Mouse (Mus musculus) limb, embryonic 10.5 days (tissue): Measurements from ENCODE around the gene Tssk1. TPM values are rescaled to one million over a fixed set of nuclear protein-coding genes. Genes with fewer than 3 reads are reported as not detected.

ENCODE experiments used
- DNase-seq: peaks from one replicate; pipeline ENCODE4 v3.0.0-alpha.2; 2017; ENCODE audit warnings: low spot score
- H3K27ac ChIP-seq: fragments of 300-500 bp; sonication (generic); 2 replicates; pipeline ENCODE4 v1.5.1; 2016; ENCODE audit warnings: mild to moderate bottlenecking
- H3K27me3 ChIP-seq: fragments of 300-500 bp; sonication (generic); 2 replicates; pipeline ENCODE4 v1.6.1; 2016; ENCODE audit warnings: low read depth, mild to moderate bottlenecking; ENCODE audit not compliant: poor library complexity, severe bottlenecking
- H3K36me3 ChIP-seq: fragments of 300-500 bp; sonication (generic); 2 replicates; pipeline ENCODE4 v1.6.1; 2016; ENCODE audit warnings: mild to moderate bottlenecking, moderate library complexity
- H3K4me1 ChIP-seq: fragments of 300-500 bp; sonication (generic); 2 replicates; pipeline ENCODE4 v1.6.1; 2016
- H3K4me3 ChIP-seq: fragments of 300-500 bp; sonication (generic); 2 replicates; pipeline ENCODE4 v1.5.1; 2016; ENCODE audit warnings: mild to moderate bottlenecking, moderate library complexity
- H3K9me3 ChIP-seq: fragments of 300-500 bp; sonication (generic); replicated peaks from 2 replicates; pipeline ENCODE4 v1.6.1; 2016; ENCODE audit warnings: mild to moderate bottlenecking
- WGBS: fragments of 180-500 bp; shearing (Covaris S2); methylation state at CpG from one replicate; pipeline ENCODE4 v1.1.7; 2016; 5-methylcytosine and 5-hydroxymethylcytosine counted together
- polyA plus RNA-seq: library from polyadenylated mRNA; unstranded; fragments of >200 nt; fragmentation: Nextera tagmentation; extraction: Ambion mirVana; gene quantifications from 2 replicates; pipeline ENCODE4 v1.2.1, GENCODE M21; 2016

Gene Tssk1
- polyA plus RNA-seq, result 0.04 and 0.05 TPM in 2 replicates

GRCm38 (mm10) chr16:17893923-17894322 lies at the start of gene Tssk1:
Gene Tssk1 (plus strand): TSS chr16:17894223.
- 81% methylated on average over 2 of the region's 2 CpGs for WGBS

GRCm38 (mm10) chr16:17848431-17848830 lies 45.6 kb upstream of the Tssk1 start:
- Histone ChIP-seq H3K27me3 (no peaks in the 10 kb centered on the region), H3K4me3 (no peak overlapping the region), H3K9me3 (no peaks in the 10 kb centered on the region), H3K36me3 (peaks cover 98% of the 10 kb centered on the region), H3K4me1 (no peaks in the 10 kb centered on the region), H3K27ac (0 out of 2 replicates have a peak overlapping the region, but pooled peaks have one; percentile 3)
- WGBS, result 94% methylated on average over 6 of the region's 6 CpGs
- no peak for DNase-seq

More at GRCm38 (mm10) chr16:17893923-17894322, at the start of gene Tssk1:
- H3K9me3 ChIP-seq, result no peaks in the 10 kb centered on the region
- no peak for DNase-seq
- peaks cover 15% of the 10 kb centered on the region for H3K36me3 ChIP-seq
- no peaks in the 10 kb centered on the region for H3K27me3 ChIP-seq
- H3K4me1 ChIP-seq, result peaks cover 27% of the 10 kb centered on the region
- no peak within 1 kb of the TSS for H3K27ac ChIP-seq
- H3K4me3 ChIP-seq, result no peak within 1 kb of the TSS

- Histone ChIP-seq H3K27ac (0 out of 2 replicates have a peak overlapping the region, but pooled peaks have one; percentile 3), H3K4me1 (no peaks in the 10 kb centered on the region), H3K36me3 (peaks cover 98% of the 10 kb centered on the region), H3K9me3 (no peaks in the 10 kb centered on the region), H3K27me3 (no peaks in the 10 kb centered on the region), H3K4me3 (no peak overlapping the region)
- peak; percentile 45 for DNase-seq
- WGBS, result 45% methylated on average over 1 of the region's 1 CpGs
These were observed 45.1 kb upstream of the Tssk1 start for GRCm38 (mm10) chr16:17848928-17849327.

DNA sequence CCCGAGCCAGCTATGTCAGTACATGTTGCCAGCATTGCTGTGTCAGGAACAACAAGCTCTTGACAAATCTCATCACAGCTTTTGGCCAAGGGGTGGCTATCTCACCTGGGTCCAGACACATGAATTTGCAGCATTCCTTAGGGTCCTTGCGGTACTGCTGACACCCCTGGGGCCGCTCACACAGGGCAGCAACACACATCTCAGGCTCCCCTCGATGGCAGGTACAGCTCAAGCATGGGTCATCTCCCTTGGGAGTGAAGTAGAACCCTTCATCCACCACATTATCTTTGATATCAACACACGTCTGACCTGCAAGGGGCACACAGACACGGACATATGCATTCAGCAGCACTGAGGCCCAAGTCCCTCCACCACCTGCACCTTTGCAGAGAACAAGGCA lies 44.5 kb upstream of the Tssk1 start:
- no peaks in the 10 kb centered on the region for H3K27me3 ChIP-seq

GRCm38 (mm10) chr16:17851331-17851730 lies 42.7 kb upstream of the Tssk1 start:
- Histone ChIP-seq H3K4me3 (no peak overlapping the region), H3K27me3 (no peaks in the 10 kb centered on the region), H3K4me1 (no peaks in the 10 kb centered on the region), H3K27ac (no peak overlapping the region), H3K36me3 (peaks cover 97% of the 10 kb centered on the region), H3K9me3 (no peaks in the 10 kb centered on the region)
- no peak for DNase-seq
- WGBS, result 95% methylated on average over 5 of the region's 5 CpGs

More for the DNA sequence above, 44.5 kb upstream of the Tssk1 start:
- DNase-seq, result no peak
- H3K9me3 ChIP-seq, result no peaks in the 10 kb centered on the region
- no peak overlapping the region for H3K27ac ChIP-seq
- no peak overlapping the region for H3K4me3 ChIP-seq
- 85% methylated on average over 6 of the region's 6 CpGs for WGBS
- H3K4me1 ChIP-seq, result no peaks in the 10 kb centered on the region
- H3K36me3 ChIP-seq, result peaks cover 98% of the 10 kb centered on the region

DNA sequence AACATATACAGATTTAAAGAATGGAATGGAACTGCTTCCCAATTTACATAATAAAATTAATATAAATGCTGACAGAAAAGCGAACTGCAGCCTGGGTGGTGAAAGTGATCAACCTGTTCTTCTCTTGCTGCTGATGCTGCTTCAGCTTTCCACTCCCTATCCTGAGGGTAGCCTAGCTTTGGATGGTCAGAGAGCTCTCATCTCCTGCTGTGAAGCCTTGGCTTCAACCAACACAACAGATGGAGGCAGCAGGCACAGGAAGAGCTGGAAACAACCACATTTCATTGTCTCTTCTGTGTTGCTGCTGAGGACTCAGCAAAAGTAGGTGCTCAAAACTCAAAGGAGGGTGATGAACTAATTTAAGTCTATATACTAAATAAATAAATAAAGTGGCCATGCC lies 42.2 kb upstream of the Tssk1 start:
- no peak for DNase-seq
- H3K4me1 ChIP-seq, result no peaks in the 10 kb centered on the region
- 100% methylated on average over 1 of the region's 1 CpGs for WGBS
- H3K4me3 ChIP-seq, result no peak overlapping the region
- H3K36me3 ChIP-seq, result peaks cover 97% of the 10 kb centered on the region
- H3K9me3 ChIP-seq, result no peaks in the 10 kb centered on the region
- no peaks in the 10 kb centered on the region for H3K27me3 ChIP-seq
- no peak overlapping the region for H3K27ac ChIP-seq

DNA sequence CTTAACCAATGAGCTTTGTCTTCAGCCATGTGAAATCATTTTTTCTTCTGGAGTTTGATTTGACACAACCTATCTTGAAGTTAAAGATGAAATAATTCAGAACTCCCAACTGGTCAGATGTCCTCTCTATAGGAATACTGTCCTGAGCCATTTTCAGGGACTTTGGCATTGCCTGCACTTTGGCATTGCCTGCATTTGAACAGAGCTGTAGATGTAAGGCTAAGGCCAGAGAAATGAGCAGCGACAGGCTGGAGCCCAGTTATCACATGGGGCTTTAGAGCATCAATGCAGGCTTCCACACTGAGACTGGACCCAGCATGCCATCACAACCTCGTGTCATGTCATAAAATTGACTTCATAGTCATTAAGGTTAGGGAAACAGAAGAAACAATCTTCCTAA lies 40.8 kb upstream of the Tssk1 start:
- peaks cover 97% of the 10 kb centered on the region for H3K36me3 ChIP-seq
- no peak overlapping the region for H3K4me3 ChIP-seq
- WGBS, result 84% methylated on average over 2 of the region's 2 CpGs
- no peak for DNase-seq
- H3K27ac ChIP-seq, result no peak overlapping the region
- H3K4me1 ChIP-seq, result no peaks in the 10 kb centered on the region
- no peaks in the 10 kb centered on the region for H3K27me3 ChIP-seq
- no peaks in the 10 kb centered on the region for H3K9me3 ChIP-seq

GRCm38 (mm10) chr16:17857157-17857556 lies 36.9 kb upstream of the Tssk1 start:
- H3K27ac ChIP-seq, result no peak overlapping the region
- no peaks in the 10 kb centered on the region for H3K9me3 ChIP-seq
- WGBS, result 94% methylated on average over 7 of the region's 7 CpGs
- H3K27me3 ChIP-seq, result no peaks in the 10 kb centered on the region
- H3K4me1 ChIP-seq, result no peaks in the 10 kb centered on the region
- peaks cover 96% of the 10 kb centered on the region for H3K36me3 ChIP-seq
- DNase-seq, result no peak
- H3K4me3 ChIP-seq, result no peak overlapping the region

GRCm38 (mm10) chr16:17858592-17858991 lies 35.4 kb upstream of the Tssk1 start:
- Histone ChIP-seq H3K9me3 (no peaks in the 10 kb centered on the region), H3K27me3 (no peaks in the 10 kb centered on the region), H3K27ac (no peak overlapping the region), H3K4me3 (no peak overlapping the region), H3K36me3 (peaks cover 92% of the 10 kb centered on the region), H3K4me1 (no peaks in the 10 kb centered on the region)
- no peak for DNase-seq

DNA sequence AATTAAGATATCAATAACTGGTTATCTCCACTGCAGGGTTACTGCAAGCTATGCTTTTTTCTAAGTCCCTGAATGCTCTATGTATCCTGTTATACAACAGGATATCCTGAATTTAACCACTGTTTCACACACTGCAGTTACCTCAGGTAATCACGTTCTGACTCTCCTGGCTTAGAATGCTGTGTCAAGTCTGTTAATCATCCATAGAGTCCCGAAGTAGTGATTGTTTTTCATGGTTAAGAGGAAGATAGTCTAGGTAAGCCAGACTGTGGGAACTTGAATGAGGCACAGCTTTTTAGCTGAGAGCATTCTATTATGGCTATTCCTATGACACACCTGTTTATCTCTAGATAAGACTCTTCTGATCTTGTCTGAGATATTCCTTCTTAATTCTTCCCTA lies 28.7 kb upstream of the Tssk1 start:
- DNase-seq, result no peak
- Histone ChIP-seq H3K36me3 (peaks cover 88% of the 10 kb centered on the region), H3K27ac (no peak overlapping the region), H3K9me3 (no peaks in the 10 kb centered on the region), H3K4me1 (no peaks in the 10 kb centered on the region), H3K4me3 (no peak overlapping the region), H3K27me3 (no peaks in the 10 kb centered on the region)
- 94% methylated on average over 2 of the region's 2 CpGs for WGBS

GRCm38 (mm10) chr16:17865770-17866169 lies 28.3 kb upstream of the Tssk1 start:
- WGBS, result 79% methylated on average over 6 of the region's 6 CpGs
- no peak overlapping the region for H3K4me3 ChIP-seq
- peaks cover 88% of the 10 kb centered on the region for H3K36me3 ChIP-seq

DNA sequence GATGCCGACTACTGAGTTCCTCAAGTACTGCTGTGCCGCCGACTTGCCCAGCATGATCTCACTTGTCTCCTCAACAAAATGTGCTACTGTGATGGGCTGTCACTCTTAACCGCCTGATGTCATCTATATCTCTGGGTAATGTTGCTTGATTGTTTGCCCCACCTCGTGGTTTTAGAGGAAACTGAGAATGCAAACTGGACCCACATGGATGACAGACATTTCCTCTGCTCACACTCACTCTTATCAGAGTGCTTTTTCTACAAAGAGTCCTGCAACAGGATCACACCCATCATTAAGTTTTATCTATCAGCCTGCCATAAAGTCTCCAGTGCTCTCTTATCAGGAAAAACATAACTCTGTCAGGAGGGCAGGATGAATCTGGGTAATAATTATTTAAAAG lies 22.8 kb upstream of the Tssk1 start:
- peaks cover 66% of the 10 kb centered on the region for H3K36me3 ChIP-seq
- no peak overlapping the region for H3K4me3 ChIP-seq
- H3K4me1 ChIP-seq, result no peaks in the 10 kb centered on the region
- 87% methylated on average over 5 of the region's 5 CpGs for WGBS
- no peaks in the 10 kb centered on the region for H3K27me3 ChIP-seq
- no peaks in the 10 kb centered on the region for H3K9me3 ChIP-seq
- no peak overlapping the region for H3K27ac ChIP-seq
- DNase-seq, result no peak

More at GRCm38 (mm10) chr16:17865770-17866169, 28.3 kb upstream of the Tssk1 start:
- no peak overlapping the region for H3K27ac ChIP-seq
- no peaks in the 10 kb centered on the region for H3K9me3 ChIP-seq
- H3K27me3 ChIP-seq, result no peaks in the 10 kb centered on the region
- no peak for DNase-seq
- no peaks in the 10 kb centered on the region for H3K4me1 ChIP-seq

- WGBS, result 39% methylated on average over 4 of the region's 4 CpGs
These were observed 21.0 kb upstream of the Tssk1 start for GRCm38 (mm10) chr16:17872995-17873394.

GRCm38 (mm10) chr16:17875174-17875573 lies 18.8 kb upstream of the Tssk1 start:
- no peak for DNase-seq
- Histone ChIP-seq H3K36me3 (peaks cover 64% of the 10 kb centered on the region), H3K27ac (no peak overlapping the region), H3K27me3 (no peaks in the 10 kb centered on the region), H3K9me3 (no peaks in the 10 kb centered on the region), H3K4me1 (no peaks in the 10 kb centered on the region), H3K4me3 (no peak overlapping the region)
- 74% methylated on average over 4 of the region's 4 CpGs for WGBS

More at GRCm38 (mm10) chr16:17872995-17873394, 21.0 kb upstream of the Tssk1 start:
- no peak for DNase-seq
- Histone ChIP-seq H3K27me3 (no peaks in the 10 kb centered on the region), H3K9me3 (no peaks in the 10 kb centered on the region), H3K4me3 (no peak overlapping the region), H3K36me3 (peaks cover 66% of the 10 kb centered on the region), H3K27ac (no peak overlapping the region), H3K4me1 (no peaks in the 10 kb centered on the region)
